Mouse (Mus musculus): ENCODE data around the gene Ttyh1. TPM values are rescaled to one million over a fixed set of nuclear protein-coding genes. Genes with fewer than 3 reads are reported as not detected.

Ttyh1 gene
- polyA plus RNA-seq, 1 experiment: not detected

DNA sequence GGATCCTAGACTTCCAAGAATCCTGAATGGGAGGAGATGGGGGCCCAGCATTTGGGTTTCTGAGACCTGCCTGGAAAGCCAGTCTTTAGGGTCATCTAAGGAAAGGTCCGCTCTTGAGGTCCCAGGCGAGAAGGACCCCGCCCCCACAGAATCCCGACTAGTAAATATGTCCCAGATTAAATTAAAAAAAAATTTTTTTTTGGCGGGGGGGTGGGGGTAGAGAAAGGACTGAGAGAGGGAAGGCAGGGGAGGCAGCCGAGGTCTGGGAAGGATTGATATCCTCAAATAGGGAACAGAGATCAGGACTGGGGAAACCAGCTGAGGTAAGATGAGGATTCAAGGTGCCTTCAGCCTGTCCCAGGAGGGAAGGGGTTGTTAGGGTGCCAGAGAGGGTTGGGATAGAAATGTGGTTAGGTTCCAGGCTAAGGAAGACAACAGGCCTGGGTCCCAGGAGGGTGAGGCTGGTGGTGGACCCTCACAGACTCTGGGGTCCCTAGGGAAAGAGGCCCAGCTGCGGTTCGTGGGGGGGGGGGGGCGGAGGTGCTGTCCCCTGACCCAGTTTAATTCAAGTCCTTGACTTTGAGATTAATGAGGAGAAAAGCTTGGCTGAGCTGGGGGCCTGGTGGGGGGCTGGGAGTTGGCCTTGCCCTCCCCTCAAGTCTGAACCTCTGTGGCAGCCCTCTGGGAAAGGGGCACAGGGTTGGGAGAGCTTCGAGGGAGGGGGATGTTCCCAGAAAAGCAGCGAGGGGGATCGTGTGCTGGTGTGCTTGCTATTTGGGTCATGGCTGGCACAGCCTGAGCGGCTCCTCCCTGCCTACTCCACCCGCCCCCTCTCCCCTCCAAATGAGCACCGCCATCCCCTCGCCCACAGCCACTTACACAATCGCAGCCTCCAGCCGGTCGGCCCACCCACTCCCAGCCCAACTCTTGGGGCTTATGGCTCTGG is 1.0 kb downstream of the Ttyh1 start:
- TF ChIP-seq CTCF (IDR thresholded peaks at IDR 0.05; ENCODE audit: low read depth, low read length) (no peak), POLR2A (IDR thresholded peaks at IDR 0.05; ENCODE audit: borderline replicate concordance, low read depth, low read length) (no peak)
- no peak overlapping the region for H3K4me3 ChIP-seq (ENCODE audit: insufficient read depth, low read length)

DNA sequence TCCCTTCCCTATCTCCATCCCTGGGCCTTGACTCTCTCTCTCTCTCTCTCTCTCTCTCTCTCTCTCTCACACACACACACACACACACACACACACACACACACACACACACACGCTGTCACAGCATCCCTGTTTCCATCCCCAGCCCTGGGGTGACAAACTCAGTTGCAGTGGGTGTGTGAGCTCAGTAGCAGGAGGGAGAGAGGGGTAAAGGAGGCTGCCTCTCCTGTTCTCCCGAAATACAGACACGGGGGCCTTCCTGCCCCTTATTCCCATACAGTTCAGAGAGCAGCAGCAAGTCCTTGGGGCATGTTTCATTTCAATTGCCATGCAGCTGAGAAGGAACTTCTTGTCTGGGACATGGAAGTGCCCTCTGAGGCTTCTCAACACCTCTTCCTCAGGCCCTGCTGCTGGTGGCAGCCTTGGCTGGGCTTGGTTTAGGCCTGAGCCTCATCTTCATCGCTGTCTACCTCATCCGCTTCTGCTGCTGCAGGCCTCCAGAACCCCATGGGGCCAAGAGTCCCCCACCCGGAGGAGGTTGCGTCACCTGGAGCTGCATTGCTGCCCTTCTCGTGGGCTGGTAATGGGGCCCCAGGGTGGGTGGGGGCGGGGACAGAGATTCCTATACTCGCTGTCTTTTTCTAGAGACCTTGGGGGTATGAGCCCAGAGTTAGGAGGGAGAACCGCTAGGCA is 3.0 kb downstream of the Ttyh1 start:
- Histone ChIP-seq H3K4me3 (ENCODE audit: insufficient read depth, low read length) (no peak overlapping the region), H3K4me1 (ENCODE audit: control insufficient read depth, insufficient read depth, low read length) (no peaks in the 10 kb centered on the region), H3K27ac (ENCODE audit: insufficient read depth, low read depth, low read length) (no peak overlapping the region)
- TF ChIP-seq POLR2A (IDR thresholded peaks at IDR 0.05; ENCODE audit: borderline replicate concordance, low read depth, low read length) (no peak), CTCF (IDR thresholded peaks at IDR 0.05; ENCODE audit: low read depth, low read length) (no peak)

More for the DNA sequence above, 1.0 kb downstream of the Ttyh1 start:
- Histone ChIP-seq H3K4me1 (ENCODE audit: control insufficient read depth, insufficient read depth, low read length) (no peaks in the 10 kb centered on the region), H3K27ac (ENCODE audit: insufficient read depth, low read depth, low read length) (no peak overlapping the region)

DNA sequence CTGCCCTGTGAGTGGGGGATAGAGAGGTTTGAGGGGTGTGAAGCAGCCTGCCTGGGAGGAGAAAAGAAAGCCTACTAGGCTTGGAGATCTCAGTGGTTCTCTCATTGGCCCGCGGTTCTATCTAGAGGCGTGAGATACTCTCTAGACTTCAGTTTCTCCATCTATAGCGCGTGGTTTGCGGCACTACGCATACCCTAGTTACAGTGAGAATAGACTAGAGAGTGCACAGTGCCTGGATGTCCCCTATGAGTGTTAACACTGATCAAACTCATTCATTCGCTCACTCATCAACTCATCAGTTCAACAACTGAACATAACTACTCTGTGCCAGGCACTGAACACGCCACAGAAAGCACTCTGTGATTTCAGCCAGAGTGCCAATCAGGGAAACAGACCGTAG is 3.6 kb downstream of the Ttyh1 start:
- TF ChIP-seq CTCF (IDR thresholded peaks at IDR 0.05; ENCODE audit: low read depth, low read length) (no peak), POLR2A (IDR thresholded peaks at IDR 0.05; ENCODE audit: borderline replicate concordance, low read depth, low read length) (no peak)
- H3K4me1 ChIP-seq (ENCODE audit: control insufficient read depth, insufficient read depth, low read length): no peaks in the 10 kb centered on the region
- no peak overlapping the region for H3K4me3 ChIP-seq (ENCODE audit: insufficient read depth, low read length)

DNA sequence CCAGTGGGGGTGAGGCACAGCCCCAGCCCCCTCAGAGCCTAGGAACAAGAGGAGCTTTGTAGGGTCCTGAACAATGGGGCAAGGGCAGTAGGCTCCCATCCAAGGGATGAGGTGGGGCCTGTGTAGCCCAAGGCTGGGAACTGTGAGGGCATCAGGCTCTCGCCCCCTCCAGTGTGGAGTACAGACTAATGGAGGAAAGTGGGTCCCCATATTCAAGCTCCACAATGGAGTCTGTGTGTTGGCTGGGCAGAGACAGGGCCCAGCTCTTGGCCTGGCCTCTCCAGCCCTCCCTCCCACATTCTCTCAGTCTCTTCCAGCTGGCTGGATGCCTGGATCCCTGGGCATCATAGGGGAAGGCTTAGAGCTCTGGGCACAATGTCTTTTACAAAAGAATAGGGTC is 4.5 kb downstream of the Ttyh1 start:
- H3K4me3 ChIP-seq (ENCODE audit: insufficient read depth, low read length): no peak overlapping the region
- TF ChIP-seq CTCF (IDR thresholded peaks at IDR 0.05; ENCODE audit: low read depth, low read length) (no peak), POLR2A (IDR thresholded peaks at IDR 0.05; ENCODE audit: borderline replicate concordance, low read depth, low read length) (no peak)

More for the DNA sequence above, 3.6 kb downstream of the Ttyh1 start:
- H3K27ac ChIP-seq (ENCODE audit: insufficient read depth, low read depth, low read length): no peak overlapping the region

GRCm38 (mm10) chr7:4124315-4124759 is 5.1 kb downstream of the Ttyh1 start:
- TF ChIP-seq CTCF (IDR thresholded peaks at IDR 0.05; ENCODE audit: low read depth, low read length) (no peak), POLR2A (IDR thresholded peaks at IDR 0.05; ENCODE audit: borderline replicate concordance, low read depth, low read length) (no peak)
- Histone ChIP-seq H3K27ac (ENCODE audit: insufficient read depth, low read depth, low read length) (no peak overlapping the region), H3K4me1 (ENCODE audit: control insufficient read depth, insufficient read depth, low read length) (no peaks in the 10 kb centered on the region), H3K4me3 (ENCODE audit: insufficient read depth, low read length) (no peak overlapping the region)

More for the DNA sequence above, 4.5 kb downstream of the Ttyh1 start:
- Histone ChIP-seq H3K4me1 (ENCODE audit: control insufficient read depth, insufficient read depth, low read length) (no peaks in the 10 kb centered on the region), H3K27ac (ENCODE audit: insufficient read depth, low read depth, low read length) (no peak overlapping the region)

DNA sequence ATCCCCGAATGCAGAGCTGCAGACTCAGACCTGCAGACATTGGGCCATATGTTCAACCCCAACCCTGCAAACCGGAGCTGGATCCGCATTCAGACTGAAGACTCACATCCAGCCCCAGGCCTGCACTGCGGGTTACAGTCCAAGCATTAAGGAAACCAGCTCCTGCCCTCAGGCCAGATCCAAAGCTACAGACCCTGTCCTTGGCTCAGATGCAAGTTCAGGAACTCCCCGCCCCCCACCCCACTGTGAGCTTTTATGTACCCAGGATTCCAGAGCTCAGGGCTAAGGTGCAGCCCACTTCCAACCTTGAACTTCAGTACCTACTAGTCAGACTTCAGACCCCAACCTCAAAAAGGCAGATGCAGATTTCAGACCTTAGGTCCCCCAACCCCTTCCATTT is 5.6 kb downstream of the Ttyh1 start:
- TF ChIP-seq CTCF (IDR thresholded peaks at IDR 0.05; ENCODE audit: low read depth, low read length) (no peak), POLR2A (IDR thresholded peaks at IDR 0.05; ENCODE audit: borderline replicate concordance, low read depth, low read length) (no peak)
- no peak overlapping the region for H3K27ac ChIP-seq (ENCODE audit: insufficient read depth, low read depth, low read length)
- H3K4me1 ChIP-seq (ENCODE audit: control insufficient read depth, insufficient read depth, low read length): no peaks in the 10 kb centered on the region
- no peak overlapping the region for H3K4me3 ChIP-seq (ENCODE audit: insufficient read depth, low read length)

DNA sequence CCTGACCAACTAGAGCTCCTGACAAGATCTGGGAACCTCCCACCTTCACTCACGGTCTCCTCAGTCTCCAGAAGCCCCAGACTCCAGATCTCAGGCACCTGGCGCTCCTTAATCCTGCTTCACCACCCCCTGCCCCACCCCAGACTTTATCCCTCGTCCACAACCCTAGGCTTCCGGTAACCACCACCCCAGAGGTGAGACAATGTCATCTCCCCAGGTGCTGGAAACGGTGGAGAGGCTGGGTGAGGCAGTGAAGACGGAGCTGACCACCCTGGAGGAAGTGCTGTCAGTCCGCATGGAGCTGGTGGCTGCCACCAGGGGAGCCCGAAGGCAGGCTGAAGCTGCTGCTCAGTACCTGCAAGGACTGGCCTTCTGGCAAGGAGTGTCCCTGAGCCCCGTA is 6.1 kb downstream of the Ttyh1 start:
- Histone ChIP-seq H3K27ac (ENCODE audit: insufficient read depth, low read depth, low read length) (no peak overlapping the region), H3K4me3 (ENCODE audit: insufficient read depth, low read length) (no peak overlapping the region), H3K4me1 (ENCODE audit: control insufficient read depth, insufficient read depth, low read length) (no peaks in the 10 kb centered on the region)
- TF ChIP-seq CTCF (IDR thresholded peaks at IDR 0.05; ENCODE audit: low read depth, low read length): no peak
- TF ChIP-seq POLR2A (IDR thresholded peaks at IDR 0.05; ENCODE audit: borderline replicate concordance, low read depth, low read length): no peak

GRCm38 (mm10) chr7:4126992-4127785 is 8.0 kb downstream of the Ttyh1 start:
- 0 out of 2 replicates have a peak, but pooled peaks cover 4% of the 10 kb centered on the region for H3K4me1 ChIP-seq (ENCODE audit: control insufficient read depth, insufficient read depth, low read length)
- H3K27ac ChIP-seq (ENCODE audit: insufficient read depth, low read depth, low read length): no peak overlapping the region
- no peak for TF ChIP-seq POLR2A (IDR thresholded peaks at IDR 0.05; ENCODE audit: borderline replicate concordance, low read depth, low read length)
- no peak for TF ChIP-seq CTCF (IDR thresholded peaks at IDR 0.05; ENCODE audit: low read depth, low read length)
- H3K4me3 ChIP-seq (ENCODE audit: insufficient read depth, low read length): no peak overlapping the region

DNA sequence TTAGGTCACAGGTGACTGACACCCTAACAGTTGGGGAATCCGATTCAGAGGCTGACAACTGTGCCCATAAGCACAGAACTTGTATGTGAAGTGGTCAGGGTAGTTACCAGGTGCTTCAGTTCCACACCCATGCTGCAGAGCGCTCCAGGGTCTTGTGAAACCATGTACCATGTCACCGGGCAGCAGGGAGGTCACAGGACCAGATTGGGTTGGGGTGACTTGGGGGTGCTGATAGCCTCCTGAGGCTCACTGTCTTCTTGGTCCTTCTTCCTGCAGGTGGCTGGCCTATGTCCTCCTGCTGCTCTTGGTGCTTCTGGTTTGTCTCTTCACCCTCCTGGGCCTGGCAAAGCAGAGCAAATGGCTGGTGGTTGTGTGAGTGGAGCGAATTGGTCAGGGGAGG is 8.7 kb downstream of the Ttyh1 start:
- TF ChIP-seq POLR2A (IDR thresholded peaks at IDR 0.05; ENCODE audit: borderline replicate concordance, low read depth, low read length): no peak
- Histone ChIP-seq H3K4me1 (ENCODE audit: control insufficient read depth, insufficient read depth, low read length) (0 out of 2 replicates have a peak, but pooled peaks cover 4% of the 10 kb centered on the region), H3K27ac (ENCODE audit: insufficient read depth, low read depth, low read length) (no peak overlapping the region), H3K4me3 (ENCODE audit: insufficient read depth, low read length) (no peak overlapping the region)
